Mouse (Mus musculus): ENCODE measurements around the gene Adamts7.

Adamts7 gene

GRCm38 (mm10) chr9:90198531-90199449, 35.9 kb downstream of the Adamts7 start:
- no peak for DNase-seq

- no peak for DNase-seq
Measured at GRCm38 (mm10) chr9:90199611-90200010, 36.7 kb downstream of the Adamts7 start.

- no peak for DNase-seq
Measured at GRCm38 (mm10) chr9:90200501-90200900, 37.6 kb downstream of the Adamts7 start.

GRCm38 (mm10) chr9:90201096-90201495, 38.2 kb downstream of the Adamts7 start:
- DNase-seq, result no peak

- DNase-seq, result no peak
Measured at GRCm38 (mm10) chr9:90201541-90201940, 38.7 kb downstream of the Adamts7 start.

- DNase-seq, result no peak
Measured at GRCm38 (mm10) chr9:90203233-90203632, 40.4 kb downstream of the Adamts7 start.

GRCm38 (mm10) chr9:90204396-90204915, 41.6 kb downstream of the Adamts7 start:
- no peak for DNase-seq

- peak; percentile 57 for DNase-seq
Measured at GRCm38 (mm10) chr9:90206500-90206899, 43.6 kb downstream of the Adamts7 start.

- no peak for DNase-seq
Measured at GRCm38 (mm10) chr9:90207808-90208207, 44.9 kb downstream of the Adamts7 start.

- DNase-seq, result no peak
Measured at GRCm38 (mm10) chr9:90208655-90209054, 45.8 kb downstream of the Adamts7 start.

- peak; percentile 65 for DNase-seq
Measured at GRCm38 (mm10) chr9:90213127-90213526, 50.3 kb downstream of the Adamts7 start.

GRCm38 (mm10) chr9:90216259-90217001, 53.6 kb downstream of the Adamts7 start:
- no peak for DNase-seq

GRCm38 (mm10) chr9:90217501-90217900, 54.6 kb downstream of the Adamts7 start:
- DNase-seq, result no peak

- DNase-seq, result peak; percentile 37
Measured at GRCm38 (mm10) chr9:90222275-90222674, 59.4 kb downstream of the Adamts7 start.

- no peak for DNase-seq
Measured at GRCm38 (mm10) chr9:90226081-90226741, 63.3 kb downstream of the Adamts7 start.

GRCm38 (mm10) chr9:90226742-90227096, 63.9 kb downstream of the Adamts7 start:
- DNase-seq, result no peak

- DNase-seq, result no peak
Measured at GRCm38 (mm10) chr9:90227171-90227570, 64.3 kb downstream of the Adamts7 start.

- no peak for DNase-seq
Measured at GRCm38 (mm10) chr9:90232781-90233690, 70.2 kb downstream of the Adamts7 start.

- DNase-seq, result no peak
Measured at GRCm38 (mm10) chr9:90233906-90234419, 71.1 kb downstream of the Adamts7 start.

GRCm38 (mm10) chr9:90234786-90235185, 71.9 kb downstream of the Adamts7 start:
- no peak for DNase-seq

- no peak for DNase-seq
Measured at GRCm38 (mm10) chr9:90235258-90235882, 72.5 kb downstream of the Adamts7 start.

All from cerebellum, adult 11-12 months (tissue).